Mouse (Mus musculus) cerebellum, adult 11 months (tissue): ENCODE measurements around the gene Pon3.

ENCODE experiments used
- DNase-seq: peaks from one replicate; pipeline ENCODE4 v3.0.0; 2022

Gene Pon3

DNA sequence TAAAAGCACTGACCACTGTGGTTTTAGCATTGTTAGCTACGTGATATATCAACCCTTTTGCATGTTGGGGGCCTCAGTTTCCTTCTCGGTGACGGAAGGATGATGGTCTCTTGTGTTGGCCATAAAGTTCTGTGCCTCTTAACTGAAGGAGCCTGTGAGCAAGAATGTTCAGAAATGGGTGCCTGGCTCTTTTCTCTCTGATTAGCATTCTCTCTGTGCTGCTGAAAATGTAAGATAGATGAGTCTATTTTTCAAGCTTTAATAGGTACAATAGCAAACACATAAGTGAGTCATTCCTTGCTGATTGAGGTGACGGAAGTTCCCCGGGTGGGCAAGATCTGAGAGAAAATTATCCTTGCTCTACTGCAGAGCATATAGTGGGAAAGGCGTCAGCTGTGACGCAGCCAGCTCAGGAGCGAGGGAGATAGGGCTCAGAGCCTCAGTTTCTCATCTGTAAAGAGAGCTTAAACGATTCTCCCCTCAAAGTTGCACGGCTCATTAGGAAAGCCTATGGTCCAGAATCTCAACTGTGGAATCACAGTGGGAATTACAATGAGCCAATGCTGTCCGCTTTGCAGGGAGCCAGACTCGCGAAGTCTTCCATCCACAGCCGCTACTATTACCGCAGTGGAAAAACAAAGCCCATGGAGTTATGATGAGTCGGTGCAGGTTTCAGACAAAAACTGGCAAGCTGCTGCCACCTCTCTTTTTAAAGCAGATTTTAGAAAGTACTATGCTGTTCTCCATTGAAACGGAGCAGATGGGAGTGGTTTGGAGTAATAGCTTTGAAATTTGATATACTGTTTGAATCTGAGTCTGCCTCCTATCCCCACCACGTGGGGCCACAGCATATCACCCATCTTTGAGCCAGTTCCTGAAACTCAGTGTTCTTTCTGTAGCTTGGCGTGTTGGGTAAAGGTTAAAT is 77.9 kb downstream of the Pon3 start:
- DNase-seq: no peak

GRCm38 (mm10) chr6:5174179-5174812 is 81.8 kb downstream of the Pon3 start:
- no peak for DNase-seq

- no peak for DNase-seq
These were observed 83.5 kb downstream of the Pon3 start for GRCm38 (mm10) chr6:5172571-5172970.

DNA sequence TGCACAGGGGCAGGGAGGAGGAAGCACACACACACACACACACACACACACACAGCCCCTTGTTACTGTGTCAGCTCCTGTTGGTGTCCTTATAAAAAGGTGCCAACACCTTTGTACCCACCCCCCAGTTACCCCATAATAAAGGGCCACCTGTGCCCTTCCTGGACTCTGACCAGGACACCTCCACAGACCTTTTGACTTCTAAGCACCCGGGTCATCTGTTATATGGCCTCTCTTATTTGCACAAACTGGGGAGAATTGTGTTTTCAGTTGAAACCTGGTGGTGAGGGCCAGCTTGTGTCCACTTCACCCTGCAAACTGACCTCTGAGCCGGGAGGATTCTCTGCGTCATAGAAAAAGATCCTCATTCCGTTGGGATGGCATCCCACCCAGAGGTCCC is 84.7 kb downstream of the Pon3 start:
- DNase-seq: no peak
